Mouse (Mus musculus) lung, postnatal 0 days (tissue): Measurements from ENCODE around the gene Relt.

Experiments used
- CTCF ChIP-seq: IDR thresholded peaks from 2 replicates; pipeline ENCODE4 v1.5.1; 2016; ENCODE audit warnings: antibody characterized with exemption, mild to moderate bottlenecking
- EP300 ChIP-seq: IDR thresholded peaks from 2 replicates; pipeline ENCODE4 v1.6.1; 2016; ENCODE audit warnings: antibody characterized with exemption, mild to moderate bottlenecking, control low read depth

- TF ChIP-seq CTCF (no peak), EP300 (no peak)
Measured at GRCm38 (mm10) chr7:100854861-100855260, 8.4 kb downstream of the Relt start.
